Mouse (Mus musculus): ENCODE measurements around the gene Nsun2. TPM values are rescaled to one million over a fixed set of nuclear protein-coding genes. Genes with fewer than 3 reads are reported as not detected.

Nsun2 gene
- polyA plus RNA-seq, 1 experiment: 74.1 TPM

DNA sequence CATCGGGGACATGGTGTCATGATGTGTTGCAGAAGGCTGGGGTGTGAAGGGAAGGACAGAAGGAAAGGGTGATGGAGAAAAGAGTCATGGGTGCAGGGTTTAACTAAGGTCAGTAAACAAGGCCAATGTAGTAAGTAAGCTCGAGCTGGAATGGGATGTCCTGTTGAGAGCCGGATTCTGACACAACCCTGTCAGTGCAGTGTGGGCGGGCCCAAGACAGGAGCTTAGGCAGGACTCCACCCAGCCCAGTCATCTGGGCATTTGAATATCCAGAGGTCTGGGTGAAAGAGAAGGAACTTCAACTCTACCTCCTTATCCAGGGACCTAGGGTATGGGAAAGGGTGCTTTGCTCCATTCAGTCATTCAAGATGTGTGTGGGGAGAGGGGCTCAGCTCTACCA, 4.8 kb downstream of the Nsun2 start:
- 73% methylated on average over 4 of the region's 4 CpGs for WGBS
- DNase-seq: no peak
- peaks cover 6% of the 10 kb centered on the region; the same call in 1 of the 2 replicates for H3K4me1 ChIP-seq (replicated peaks; ENCODE audit: control insufficient read depth, insufficient read depth, low read length)
- H3K36me3 ChIP-seq (ENCODE audit: control insufficient read depth, insufficient read depth, low read length): no peaks in the 10 kb centered on the region
- H3K4me3 ChIP-seq (ENCODE audit: control insufficient read depth, insufficient read depth, low read length): no peak overlapping the region
- H3K27ac ChIP-seq (ENCODE audit: control insufficient read depth, insufficient read depth, low read length): no peak overlapping the region
- no peaks in the 10 kb centered on the region for H3K27me3 ChIP-seq (ENCODE audit: control insufficient read depth, insufficient read depth, low read length)
- TF ChIP-seq POLR2A (IDR thresholded peaks at IDR 0.05; ENCODE audit: control insufficient read depth, extremely low read depth, insufficient read depth, low read length, poor library complexity): no peak
- TF ChIP-seq CTCF (IDR thresholded peaks at IDR 0.05; ENCODE audit: borderline replicate concordance, control insufficient read depth, extremely low read depth, insufficient read depth, low read length, poor library complexity): no peak

DNA sequence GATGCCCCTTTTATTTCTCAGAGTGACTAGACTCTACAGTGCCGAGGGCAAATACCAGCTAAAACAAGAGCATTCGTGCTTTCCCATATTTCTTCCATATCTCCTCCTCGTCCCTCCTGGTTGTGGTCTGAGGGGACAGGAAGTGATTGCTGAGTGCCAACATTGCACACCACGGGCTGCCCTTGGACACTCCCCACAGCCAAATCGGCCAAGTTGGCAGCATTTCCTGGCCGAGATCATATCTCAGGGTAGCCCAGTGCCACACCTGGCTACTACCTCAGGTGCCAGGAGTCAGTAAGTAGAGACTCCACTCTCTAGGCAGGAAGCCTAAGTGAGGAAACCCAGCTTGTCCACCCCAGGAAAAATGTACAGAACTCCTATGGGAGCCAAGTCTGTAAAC, 7.7 kb downstream of the Nsun2 start:
- H3K36me3 ChIP-seq (ENCODE audit: control insufficient read depth, insufficient read depth, low read length): no peaks in the 10 kb centered on the region
- WGBS: 51% methylated on average over 6 of the region's 6 CpGs
- no peak overlapping the region for H3K27ac ChIP-seq (ENCODE audit: control insufficient read depth, insufficient read depth, low read length)
- no peaks in the 10 kb centered on the region for H3K4me1 ChIP-seq (replicated peaks; ENCODE audit: control insufficient read depth, insufficient read depth, low read length)
- H3K27me3 ChIP-seq (ENCODE audit: control insufficient read depth, insufficient read depth, low read length): no peaks in the 10 kb centered on the region
- no peak for TF ChIP-seq CTCF (IDR thresholded peaks at IDR 0.05; ENCODE audit: borderline replicate concordance, control insufficient read depth, extremely low read depth, insufficient read depth, low read length, poor library complexity)
- TF ChIP-seq POLR2A (IDR thresholded peaks at IDR 0.05; ENCODE audit: control insufficient read depth, extremely low read depth, insufficient read depth, low read length, poor library complexity): no peak
- no peak overlapping the region for H3K4me3 ChIP-seq (ENCODE audit: control insufficient read depth, insufficient read depth, low read length)
- no peak for DNase-seq

DNA sequence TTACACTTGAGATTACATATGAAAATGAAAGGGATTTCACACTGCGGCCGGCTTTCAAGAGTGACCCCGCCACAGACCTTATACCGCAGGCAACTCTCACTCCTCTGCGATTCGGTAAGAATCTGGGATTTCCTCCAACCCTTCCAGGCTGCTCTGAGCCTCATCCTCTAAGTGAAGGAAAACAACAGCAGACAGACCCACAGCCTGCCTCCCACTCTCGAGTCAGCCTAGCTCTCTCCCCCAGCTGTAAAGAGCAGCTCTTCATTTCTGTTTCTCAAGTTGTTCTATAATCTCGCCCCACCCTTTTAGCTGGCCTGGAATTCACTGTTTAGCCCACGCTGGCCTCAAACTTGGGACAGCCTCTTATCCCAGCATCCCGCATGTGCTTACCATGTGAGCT, 8.2 kb downstream of the Nsun2 start:
- Histone ChIP-seq H3K36me3 (ENCODE audit: control insufficient read depth, insufficient read depth, low read length) (no peaks in the 10 kb centered on the region), H3K4me1 (replicated peaks; ENCODE audit: control insufficient read depth, insufficient read depth, low read length) (no peaks in the 10 kb centered on the region), H3K27ac (ENCODE audit: control insufficient read depth, insufficient read depth, low read length) (no peak overlapping the region), H3K27me3 (ENCODE audit: control insufficient read depth, insufficient read depth, low read length) (no peaks in the 10 kb centered on the region), H3K4me3 (ENCODE audit: control insufficient read depth, insufficient read depth, low read length) (no peak overlapping the region)
- no peak for DNase-seq
- TF ChIP-seq CTCF (IDR thresholded peaks at IDR 0.05; ENCODE audit: borderline replicate concordance, control insufficient read depth, extremely low read depth, insufficient read depth, low read length, poor library complexity): no peak
- no peak for TF ChIP-seq POLR2A (IDR thresholded peaks at IDR 0.05; ENCODE audit: control insufficient read depth, extremely low read depth, insufficient read depth, low read length, poor library complexity)
- 86% methylated on average over 10 of the region's 10 CpGs for WGBS

DNA sequence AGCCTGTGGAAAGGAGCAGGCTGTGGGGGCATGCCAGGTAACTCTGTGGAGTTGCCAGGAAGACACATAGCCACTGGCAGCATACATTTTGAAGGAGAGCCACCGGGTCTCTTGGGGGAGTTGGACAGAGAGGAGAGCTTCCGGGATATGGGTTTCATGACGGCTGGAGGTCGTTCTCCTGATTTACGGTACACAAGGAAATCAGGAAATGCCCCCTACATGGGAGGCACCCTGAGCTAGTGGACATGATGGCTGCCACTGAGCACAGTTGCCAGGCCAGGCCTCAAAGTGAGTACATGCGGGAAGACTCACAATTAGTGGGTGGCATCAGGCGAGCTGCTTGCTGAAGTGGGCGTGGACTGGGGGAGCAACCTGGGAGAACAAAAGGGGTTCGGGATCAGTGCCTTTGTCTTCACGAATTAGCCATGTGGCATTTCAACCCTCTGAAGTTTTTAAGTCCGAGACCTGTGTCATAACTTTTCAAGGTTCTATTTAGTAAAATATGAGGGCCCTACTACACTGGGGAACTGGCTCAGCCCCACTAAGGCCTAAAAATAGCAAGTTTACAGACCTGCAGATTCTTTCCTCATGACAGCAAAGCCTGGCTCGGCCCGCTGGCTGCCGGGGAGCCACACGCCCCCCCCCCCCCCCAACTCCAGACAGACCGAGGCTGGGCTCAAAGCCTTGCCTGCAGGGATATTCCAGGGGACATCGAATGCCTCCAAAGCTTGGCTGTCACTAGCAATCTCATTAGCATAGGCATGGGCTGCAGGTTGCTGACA, 9.2 kb downstream of the Nsun2 start:
- no peaks in the 10 kb centered on the region for H3K27me3 ChIP-seq (ENCODE audit: control insufficient read depth, insufficient read depth, low read length)
- no peak for DNase-seq
- 82% methylated on average over 17 of the region's 17 CpGs for WGBS
- no peaks in the 10 kb centered on the region for H3K4me1 ChIP-seq (replicated peaks; ENCODE audit: control insufficient read depth, insufficient read depth, low read length)
- no peaks in the 10 kb centered on the region for H3K36me3 ChIP-seq (ENCODE audit: control insufficient read depth, insufficient read depth, low read length)
- H3K27ac ChIP-seq (ENCODE audit: control insufficient read depth, insufficient read depth, low read length): no peak overlapping the region
- TF ChIP-seq POLR2A (IDR thresholded peaks at IDR 0.05; ENCODE audit: control insufficient read depth, extremely low read depth, insufficient read depth, low read length, poor library complexity) (no peak), CTCF (IDR thresholded peaks at IDR 0.05; ENCODE audit: borderline replicate concordance, control insufficient read depth, extremely low read depth, insufficient read depth, low read length, poor library complexity) (no peak)
- H3K4me3 ChIP-seq (ENCODE audit: control insufficient read depth, insufficient read depth, low read length): no peak overlapping the region

DNA sequence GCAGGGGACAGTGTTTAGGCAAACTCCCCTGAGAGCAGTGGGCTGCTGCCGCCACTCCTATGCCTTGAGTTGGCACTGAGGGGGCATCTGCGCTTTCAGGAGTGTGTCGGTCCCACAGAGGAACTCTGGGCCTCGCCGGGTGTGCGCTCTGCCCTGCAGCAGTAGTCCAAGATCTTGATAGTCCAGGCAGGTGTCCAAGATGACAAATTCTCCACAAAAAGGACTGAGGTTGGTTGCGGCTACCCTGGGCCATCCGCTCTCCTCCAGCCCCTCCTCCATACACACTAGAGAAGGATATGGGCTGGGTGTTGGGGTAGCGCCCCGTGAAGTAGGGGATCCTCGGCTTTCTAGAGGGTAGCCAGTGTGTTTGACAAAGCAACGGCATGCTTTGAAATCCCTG, 10.0 kb downstream of the Nsun2 start:
- no peak for DNase-seq
- no peaks in the 10 kb centered on the region for H3K36me3 ChIP-seq (ENCODE audit: control insufficient read depth, insufficient read depth, low read length)
- no peak overlapping the region for H3K4me3 ChIP-seq (ENCODE audit: control insufficient read depth, insufficient read depth, low read length)
- H3K27me3 ChIP-seq (ENCODE audit: control insufficient read depth, insufficient read depth, low read length): no peaks in the 10 kb centered on the region
- H3K27ac ChIP-seq (ENCODE audit: control insufficient read depth, insufficient read depth, low read length): no peak overlapping the region
- H3K4me1 ChIP-seq (replicated peaks; ENCODE audit: control insufficient read depth, insufficient read depth, low read length): no peaks in the 10 kb centered on the region
- TF ChIP-seq POLR2A (IDR thresholded peaks at IDR 0.05; ENCODE audit: control insufficient read depth, extremely low read depth, insufficient read depth, low read length, poor library complexity): no peak
- 90% methylated on average over 12 of the region's 12 CpGs for WGBS

DNA sequence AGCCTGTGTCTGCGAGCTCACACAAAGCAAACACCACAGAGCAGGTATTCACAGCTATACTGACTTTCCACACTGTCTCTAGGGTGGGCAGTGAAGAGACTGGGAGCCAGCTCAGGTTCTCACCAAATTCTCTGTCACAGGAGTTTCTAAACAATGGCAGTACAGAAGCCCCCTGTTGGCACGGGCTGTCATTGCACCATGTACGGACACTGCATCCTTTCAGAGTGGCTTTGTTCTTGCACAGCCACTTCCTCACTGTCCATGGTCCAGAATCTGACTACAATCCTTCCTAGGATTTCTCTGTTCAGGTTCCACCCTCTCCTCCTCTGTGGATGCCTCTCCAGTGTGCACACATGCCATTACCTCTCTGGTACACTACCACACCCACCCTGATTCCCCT, 11.5 kb downstream of the Nsun2 start:
- DNase-seq: peak; percentile 76
- no peak overlapping the region for H3K4me3 ChIP-seq (ENCODE audit: control insufficient read depth, insufficient read depth, low read length)
- TF ChIP-seq POLR2A (IDR thresholded peaks at IDR 0.05; ENCODE audit: control insufficient read depth, extremely low read depth, insufficient read depth, low read length, poor library complexity): no peak
- H3K36me3 ChIP-seq (ENCODE audit: control insufficient read depth, insufficient read depth, low read length): no peaks in the 10 kb centered on the region
- WGBS: 30% methylated on average over 3 of the region's 3 CpGs
- no peaks in the 10 kb centered on the region for H3K27me3 ChIP-seq (ENCODE audit: control insufficient read depth, insufficient read depth, low read length)
- no peak overlapping the region for H3K27ac ChIP-seq (ENCODE audit: control insufficient read depth, insufficient read depth, low read length)
- no peaks in the 10 kb centered on the region for H3K4me1 ChIP-seq (replicated peaks; ENCODE audit: control insufficient read depth, insufficient read depth, low read length)
